Mouse (Mus musculus): Measurements from ENCODE around the gene B9d2. TPM values are rescaled to one million over a fixed set of nuclear protein-coding genes. Genes with fewer than 3 reads are reported as not detected.

B9d2 gene
- 33.4 and 37.2 TPM in 2 replicates for polyA plus RNA-seq (2014; fragmentation: Nextera tagmentation; extraction: Ambion mirVana)

- peak; percentile 96 for ATAC-seq (ENCODE audit: insufficient read depth, low FRiP score, low TSS enrichment)
- H3K27ac ChIP-seq (ENCODE audit: low read depth, low read length), result peak within 1 kb of the TSS; percentile 71
- H3K9me3 ChIP-seq (ENCODE audit: control insufficient read depth, low read length), result no peaks in the 10 kb centered on the region
- H3K4me2 ChIP-seq (ENCODE audit: low read depth), result peak within 1 kb of the TSS; percentile 26
- H3K27me3 ChIP-seq (ENCODE audit: control insufficient read depth, insufficient read depth, low read length), result peaks cover 9% of the 10 kb centered on the region
- peak within 1 kb of the TSS; percentile 58 for H3K9ac ChIP-seq (ENCODE audit: low read length)
- H3K36me3 ChIP-seq (ENCODE audit: control insufficient read depth, insufficient read depth, low read length), result no peaks in the 10 kb centered on the region
- DNase-seq (ENCODE audit: low spot score), result peak; percentile 95
- under 1% methylated on average over 45 of the region's 46 CpGs for WGBS
- peaks cover 3% of the 10 kb centered on the region for H3K4me1 ChIP-seq (ENCODE audit: control insufficient read depth, insufficient read depth, low read length)
- H3K4me3 ChIP-seq (ENCODE audit: low read depth, low read length), result peak within 1 kb of the TSS; percentile 51
Measured at GRCm38 (mm10) chr7:25680514-25681258, at the start of gene B9d2. Gene B9d2, plus strand, starts transcription at chr7:25680780.

- H3K4me3 ChIP-seq (ENCODE audit: low read depth, low read length), result no peak overlapping the region
- peaks cover 13% of the 10 kb centered on the region for H3K27me3 ChIP-seq (ENCODE audit: control insufficient read depth, insufficient read depth, low read length)
- DNase-seq (ENCODE audit: low spot score) (no peak), ATAC-seq (ENCODE audit: insufficient read depth, low FRiP score, low TSS enrichment) (no peak)
- peaks cover 3% of the 10 kb centered on the region for H3K4me1 ChIP-seq (ENCODE audit: control insufficient read depth, insufficient read depth, low read length)
- H3K27ac ChIP-seq (ENCODE audit: low read depth, low read length), result no peak overlapping the region
- no peak overlapping the region for H3K9ac ChIP-seq (ENCODE audit: low read length)
- H3K9me3 ChIP-seq (ENCODE audit: control insufficient read depth, low read length), result no peaks in the 10 kb centered on the region
- H3K36me3 ChIP-seq (ENCODE audit: control insufficient read depth, insufficient read depth, low read length), result peaks cover 3% of the 10 kb centered on the region
- 87% methylated on average over 5 of the region's 5 CpGs for WGBS
- H3K4me2 ChIP-seq (ENCODE audit: low read depth), result no peak overlapping the region
Measured at GRCm38 (mm10) chr7:25632679-25633078, 47.9 kb upstream of the B9d2 start.

- ATAC-seq (ENCODE audit: insufficient read depth, low FRiP score, low TSS enrichment), result no peak
- Histone ChIP-seq H3K9ac (ENCODE audit: low read length) (no peak overlapping the region), H3K36me3 (ENCODE audit: control insufficient read depth, insufficient read depth, low read length) (no peaks in the 10 kb centered on the region; the same call in 1 of the 2 replicates), H3K4me2 (ENCODE audit: low read depth) (no peak overlapping the region), H3K9me3 (ENCODE audit: control insufficient read depth, low read length) (no peaks in the 10 kb centered on the region), H3K27ac (ENCODE audit: low read depth, low read length) (no peak overlapping the region), H3K4me1 (ENCODE audit: control insufficient read depth, insufficient read depth, low read length) (no peaks in the 10 kb centered on the region), H3K27me3 (ENCODE audit: control insufficient read depth, insufficient read depth, low read length) (no peaks in the 10 kb centered on the region), H3K4me3 (ENCODE audit: low read depth, low read length) (no peak overlapping the region)
- WGBS, result 74% methylated on average over 3 of the region's 3 CpGs
- DNase-seq (ENCODE audit: low spot score), result no peak
Measured at GRCm38 (mm10) chr7:25636373-25636772, 44.2 kb upstream of the B9d2 start.

- Histone ChIP-seq H3K36me3 (ENCODE audit: control insufficient read depth, insufficient read depth, low read length) (no peaks in the 10 kb centered on the region; the same call in 1 of the 2 replicates), H3K27me3 (ENCODE audit: control insufficient read depth, insufficient read depth, low read length) (no peaks in the 10 kb centered on the region), H3K27ac (ENCODE audit: low read depth, low read length) (no peak overlapping the region), H3K4me3 (ENCODE audit: low read depth, low read length) (no peak overlapping the region), H3K4me1 (ENCODE audit: control insufficient read depth, insufficient read depth, low read length) (no peaks in the 10 kb centered on the region), H3K4me2 (ENCODE audit: low read depth) (no peak overlapping the region), H3K9ac (ENCODE audit: low read length) (no peak overlapping the region), H3K9me3 (ENCODE audit: control insufficient read depth, low read length) (no peaks in the 10 kb centered on the region)
- 91% methylated on average over 5 of the region's 5 CpGs for WGBS
- ATAC-seq (ENCODE audit: insufficient read depth, low FRiP score, low TSS enrichment) (no peak), DNase-seq (ENCODE audit: low spot score) (no peak)
Measured at GRCm38 (mm10) chr7:25637099-25637498, 43.5 kb upstream of the B9d2 start.

- H3K36me3 ChIP-seq (ENCODE audit: control insufficient read depth, insufficient read depth, low read length), result no peaks in the 10 kb centered on the region
- WGBS, result 91% methylated on average over 4 of the region's 4 CpGs
- H3K4me2 ChIP-seq (ENCODE audit: low read depth), result no peak overlapping the region
- no peak overlapping the region for H3K4me3 ChIP-seq (ENCODE audit: low read depth, low read length)
- H3K27me3 ChIP-seq (ENCODE audit: control insufficient read depth, insufficient read depth, low read length), result no peaks in the 10 kb centered on the region
- H3K27ac ChIP-seq (ENCODE audit: low read depth, low read length), result no peak overlapping the region
- no peak overlapping the region for H3K9ac ChIP-seq (ENCODE audit: low read length)
- no peaks in the 10 kb centered on the region for H3K9me3 ChIP-seq (ENCODE audit: control insufficient read depth, low read length)
- no peaks in the 10 kb centered on the region for H3K4me1 ChIP-seq (ENCODE audit: control insufficient read depth, insufficient read depth, low read length)
- ATAC-seq (ENCODE audit: insufficient read depth, low FRiP score, low TSS enrichment) (no peak), DNase-seq (ENCODE audit: low spot score) (no peak)
Measured at GRCm38 (mm10) chr7:25639754-25640153, 40.8 kb upstream of the B9d2 start.

GRCm38 (mm10) chr7:25644136-25644535 is 36.4 kb upstream of the B9d2 start:
- Histone ChIP-seq H3K36me3 (ENCODE audit: control insufficient read depth, insufficient read depth, low read length) (no peaks in the 10 kb centered on the region), H3K4me1 (ENCODE audit: control insufficient read depth, insufficient read depth, low read length) (no peaks in the 10 kb centered on the region), H3K27ac (ENCODE audit: low read depth, low read length) (no peak overlapping the region), H3K27me3 (ENCODE audit: control insufficient read depth, insufficient read depth, low read length) (no peaks in the 10 kb centered on the region), H3K4me2 (ENCODE audit: low read depth) (no peak overlapping the region), H3K9ac (ENCODE audit: low read length) (no peak overlapping the region), H3K9me3 (ENCODE audit: control insufficient read depth, low read length) (no peaks in the 10 kb centered on the region), H3K4me3 (ENCODE audit: low read depth, low read length) (no peak overlapping the region)
- 92% methylated on average over 10 of the region's 10 CpGs for WGBS
- no peak for ATAC-seq (ENCODE audit: insufficient read depth, low FRiP score, low TSS enrichment)
- no peak for DNase-seq (ENCODE audit: low spot score)

- Histone ChIP-seq H3K27me3 (ENCODE audit: control insufficient read depth, insufficient read depth, low read length) (no peaks in the 10 kb centered on the region), H3K36me3 (ENCODE audit: control insufficient read depth, insufficient read depth, low read length) (no peaks in the 10 kb centered on the region), H3K9me3 (ENCODE audit: control insufficient read depth, low read length) (no peaks in the 10 kb centered on the region), H3K9ac (ENCODE audit: low read length) (no peak overlapping the region), H3K4me3 (ENCODE audit: low read depth, low read length) (no peak overlapping the region), H3K4me2 (ENCODE audit: low read depth) (no peak overlapping the region), H3K4me1 (ENCODE audit: control insufficient read depth, insufficient read depth, low read length) (no peaks in the 10 kb centered on the region), H3K27ac (ENCODE audit: low read depth, low read length) (no peak overlapping the region)
- ATAC-seq (ENCODE audit: insufficient read depth, low FRiP score, low TSS enrichment) (no peak), DNase-seq (ENCODE audit: low spot score) (no peak)
- WGBS, result 76% methylated on average over 4 of the region's 4 CpGs
Measured at GRCm38 (mm10) chr7:25644631-25645030, 35.9 kb upstream of the B9d2 start.

- DNase-seq (ENCODE audit: low spot score), result no peak
- H3K9me3 ChIP-seq (ENCODE audit: control insufficient read depth, low read length), result no peaks in the 10 kb centered on the region
- H3K36me3 ChIP-seq (ENCODE audit: control insufficient read depth, insufficient read depth, low read length), result no peaks in the 10 kb centered on the region
- 72% methylated on average over 14 of the region's 14 CpGs for WGBS
- no peak overlapping the region for H3K4me3 ChIP-seq (ENCODE audit: low read depth, low read length)
- H3K9ac ChIP-seq (ENCODE audit: low read length), result no peak overlapping the region
- no peak overlapping the region for H3K4me2 ChIP-seq (ENCODE audit: low read depth)
- ATAC-seq (ENCODE audit: insufficient read depth, low FRiP score, low TSS enrichment), result no peak
- no peak overlapping the region for H3K27ac ChIP-seq (ENCODE audit: low read depth, low read length)
- H3K27me3 ChIP-seq (ENCODE audit: control insufficient read depth, insufficient read depth, low read length), result no peaks in the 10 kb centered on the region
- no peaks in the 10 kb centered on the region for H3K4me1 ChIP-seq (ENCODE audit: control insufficient read depth, insufficient read depth, low read length)
Measured at GRCm38 (mm10) chr7:25645074-25645473, 35.5 kb upstream of the B9d2 start.

GRCm38 (mm10) chr7:25647574-25648123 is 32.9 kb upstream of the B9d2 start:
- DNase-seq (ENCODE audit: low spot score) (no peak), ATAC-seq (ENCODE audit: insufficient read depth, low FRiP score, low TSS enrichment) (no peak)
- H3K9ac ChIP-seq (ENCODE audit: low read length), result no peak overlapping the region
- H3K4me1 ChIP-seq (ENCODE audit: control insufficient read depth, insufficient read depth, low read length), result no peaks in the 10 kb centered on the region
- H3K36me3 ChIP-seq (ENCODE audit: control insufficient read depth, insufficient read depth, low read length), result no peaks in the 10 kb centered on the region
- H3K4me3 ChIP-seq (ENCODE audit: low read depth, low read length), result no peak overlapping the region
- no peaks in the 10 kb centered on the region for H3K27me3 ChIP-seq (ENCODE audit: control insufficient read depth, insufficient read depth, low read length)
- H3K9me3 ChIP-seq (ENCODE audit: control insufficient read depth, low read length), result no peaks in the 10 kb centered on the region
- 51% methylated on average over 5 of the region's 5 CpGs for WGBS
- H3K27ac ChIP-seq (ENCODE audit: low read depth, low read length), result no peak overlapping the region
- H3K4me2 ChIP-seq (ENCODE audit: low read depth), result no peak overlapping the region
